Mouse (Mus musculus) kidney, postnatal 0 days (tissue): ENCODE measurements at regions not wholly inside any gene's neighbourhood (a gene's known extent, or its start where the extent isn't known, plus 50 kb on each side); places are given as distances from the start of the nearest gene placed in this dataset.

ENCODE experiments used
- ATAC-seq: fragments of 200-750 bp; cut with Nextera tagmentation; replicated peaks from 2 replicates; pipeline ENCODE4 v1.8.0; 2017; ENCODE audit warnings: low read depth, moderate number of reproducible peaks, moderate TSS enrichment, moderate library complexity; ENCODE audit not compliant: low FRiP score
- DNase-seq: peaks from one replicate; pipeline ENCODE4 v3.0.0-alpha.2; 2016; ENCODE audit warnings: low spot score
- H3K27ac ChIP-seq: fragments of 300-500 bp; sonication (generic); 2 replicates; pipeline ENCODE4 v1.5.1; 2014; ENCODE audit warnings: mild to moderate bottlenecking
- H3K27me3 ChIP-seq: fragments of 300-500 bp; sonication (generic); 2 replicates; pipeline ENCODE4 v1.6.1; 2014; ENCODE audit warnings: low read length, mixed read lengths; ENCODE audit not compliant: insufficient read depth
- H3K36me3 ChIP-seq: fragments of 300-500 bp; sonication (generic); 2 replicates; pipeline ENCODE4 v1.6.1; 2014; ENCODE audit warnings: low read length, mixed read lengths; ENCODE audit not compliant: insufficient read depth
- H3K4me1 ChIP-seq: fragments of 300-500 bp; sonication (generic); replicated peaks from 2 replicates; pipeline ENCODE4 v1.6.1; 2014; ENCODE audit warnings: antibody characterized with exemption, low read length, mixed read lengths; ENCODE audit not compliant: insufficient read depth
- H3K4me2 ChIP-seq: fragments of 300-500 bp; sonication (generic); 2 replicates; pipeline ENCODE4 v1.6.1; 2014; ENCODE audit warnings: mild to moderate bottlenecking, low read length, moderate library complexity, mixed read lengths
- H3K4me3 ChIP-seq: fragments of 300-500 bp; sonication (generic); replicated peaks from 2 replicates; pipeline ENCODE4 v1.5.1; 2014; ENCODE audit warnings: low read depth, low read length
- H3K9ac ChIP-seq: fragments of 300-500 bp; sonication (generic); 2 replicates; pipeline ENCODE4 v1.6.1; 2014; ENCODE audit warnings: low read depth, low read length
- H3K9me3 ChIP-seq: fragments of 300-500 bp; sonication (generic); replicated peaks from 2 replicates; pipeline ENCODE4 v1.6.1; 2016; ENCODE audit warnings: low read length, inconsistent platforms, mixed read lengths
- CTCF ChIP-seq: IDR thresholded peaks from 2 replicates; pipeline ENCODE4 v1.5.1; 2016; ENCODE audit warnings: antibody characterized with exemption, low read depth, mild to moderate bottlenecking, moderate library complexity
- WGBS: fragments of 180-500 bp; shearing (Covaris S2); extraction: QIAGEN DNeasy Blood & Tissue Kit; methylation state at CpG from one replicate; pipeline ENCODE4 v1.1.7; 2014; 5-methylcytosine and 5-hydroxymethylcytosine counted together

DNA sequence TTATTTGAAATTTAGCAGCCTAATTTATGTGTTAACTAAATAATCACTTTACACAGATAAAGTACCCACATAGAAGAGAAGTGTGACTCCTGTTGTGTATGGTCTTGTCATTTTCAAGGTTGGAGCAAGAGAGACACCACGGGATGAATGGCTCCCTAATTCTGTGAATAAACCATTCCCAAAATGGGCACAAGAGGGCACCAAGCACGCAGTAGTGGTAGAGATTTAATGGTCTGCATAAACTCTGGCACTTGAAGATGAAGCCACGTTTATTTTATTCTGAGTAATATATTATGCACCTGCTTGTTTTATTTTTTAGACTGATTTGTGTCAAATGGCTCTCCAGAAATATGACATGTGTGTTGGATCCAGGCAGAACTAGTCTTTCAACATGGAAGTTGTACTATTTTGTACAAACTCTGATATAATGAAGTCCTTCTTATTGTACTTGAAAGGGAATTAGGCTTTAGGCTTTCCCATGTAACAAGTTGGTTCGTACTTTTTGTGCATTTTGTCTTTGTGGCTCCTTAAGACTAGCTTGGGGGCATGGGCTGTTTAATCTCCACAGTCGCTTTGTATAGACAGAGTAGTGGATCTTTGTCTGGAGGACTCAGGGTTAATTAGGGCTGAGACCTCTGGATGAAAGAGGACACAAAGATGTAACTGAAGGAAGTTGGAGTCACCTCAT is 480.8 kb downstream of the Plcl1 start:
- Histone ChIP-seq H3K27ac (no peak overlapping the region), H3K4me1 (no peaks in the 10 kb centered on the region), H3K27me3 (no peaks in the 10 kb centered on the region), H3K4me3 (no peak overlapping the region), H3K4me2 (no peak overlapping the region), H3K36me3 (no peaks in the 10 kb centered on the region), H3K9ac (no peak overlapping the region), H3K9me3 (no peaks in the 10 kb centered on the region)
- WGBS: 27% methylated on average over 5 of the region's 5 CpGs
- ATAC-seq: no peak
- DNase-seq: peak; percentile 72
- peak; percentile 91 for TF ChIP-seq CTCF

DNA sequence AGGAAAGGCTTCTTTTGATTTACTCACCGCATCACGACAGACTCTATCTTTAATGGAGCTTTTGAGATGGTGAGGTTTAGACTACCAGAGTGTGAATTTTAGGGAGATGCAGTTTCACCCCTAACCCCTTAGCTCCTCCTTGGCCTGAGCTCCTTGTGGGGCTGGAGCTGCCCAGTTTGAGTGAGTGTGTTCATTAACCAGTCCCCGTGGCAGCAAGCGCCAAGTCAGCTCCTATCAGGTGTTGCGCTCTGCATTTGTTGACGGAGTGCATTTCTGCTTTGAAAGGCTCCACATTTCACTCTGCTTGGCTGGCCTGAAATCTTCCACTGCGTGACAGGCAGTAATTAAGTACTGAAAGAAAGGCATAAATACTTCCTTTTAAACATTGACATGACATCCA is 481.7 kb downstream of the Plcl1 start:
- ATAC-seq (no peak), DNase-seq (peak; percentile 18)
- WGBS: 31% methylated on average over 7 of the region's 7 CpGs
- no peaks in the 10 kb centered on the region for H3K4me1 ChIP-seq
- H3K27me3 ChIP-seq: no peaks in the 10 kb centered on the region
- H3K4me2 ChIP-seq: no peak overlapping the region
- H3K9ac ChIP-seq: no peak overlapping the region
- TF ChIP-seq CTCF: no peak
- H3K27ac ChIP-seq: no peak overlapping the region
- no peaks in the 10 kb centered on the region for H3K36me3 ChIP-seq
- no peak overlapping the region for H3K4me3 ChIP-seq
- no peaks in the 10 kb centered on the region for H3K9me3 ChIP-seq

DNA sequence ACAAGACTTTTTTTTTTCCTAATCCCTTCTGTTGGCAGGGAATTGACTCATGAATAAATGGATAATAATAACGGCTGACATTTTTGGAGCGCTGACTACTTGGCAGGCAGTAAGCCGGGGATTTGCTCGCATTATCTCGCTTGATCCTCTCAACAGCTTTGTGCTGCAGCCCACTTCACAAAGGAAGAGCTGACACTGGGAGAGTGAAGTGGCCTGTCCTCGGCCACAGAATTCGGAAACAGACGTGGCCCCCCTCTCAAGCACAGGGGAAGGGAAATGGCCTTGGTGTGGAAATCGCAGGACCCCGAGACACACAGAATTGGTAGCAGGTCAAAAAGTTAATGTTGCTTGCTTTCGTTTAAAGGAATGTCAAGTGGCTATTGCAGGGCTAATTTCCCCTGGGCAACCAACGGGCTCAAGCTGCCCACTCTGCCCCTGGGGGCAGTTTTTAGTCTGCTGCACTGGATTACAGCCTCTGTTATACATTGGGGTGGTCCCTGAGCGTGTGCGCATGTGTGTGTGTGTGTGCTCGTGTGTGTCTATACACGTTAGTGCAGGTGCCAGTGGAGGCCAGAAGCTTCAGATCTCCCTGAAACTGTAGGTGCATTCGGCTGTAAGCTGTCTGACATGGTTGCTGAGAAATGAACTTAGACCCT is 483.1 kb downstream of the Plcl1 start:
- Histone ChIP-seq H3K4me2 (no peak overlapping the region), H3K36me3 (no peaks in the 10 kb centered on the region), H3K27ac (no peak overlapping the region), H3K27me3 (no peaks in the 10 kb centered on the region), H3K4me1 (no peaks in the 10 kb centered on the region), H3K4me3 (no peak overlapping the region), H3K9me3 (no peaks in the 10 kb centered on the region), H3K9ac (no peak overlapping the region)
- ATAC-seq: no peak
- TF ChIP-seq CTCF: no peak
- 63% methylated on average over 17 of the region's 17 CpGs for WGBS
- no peak for DNase-seq

DNA sequence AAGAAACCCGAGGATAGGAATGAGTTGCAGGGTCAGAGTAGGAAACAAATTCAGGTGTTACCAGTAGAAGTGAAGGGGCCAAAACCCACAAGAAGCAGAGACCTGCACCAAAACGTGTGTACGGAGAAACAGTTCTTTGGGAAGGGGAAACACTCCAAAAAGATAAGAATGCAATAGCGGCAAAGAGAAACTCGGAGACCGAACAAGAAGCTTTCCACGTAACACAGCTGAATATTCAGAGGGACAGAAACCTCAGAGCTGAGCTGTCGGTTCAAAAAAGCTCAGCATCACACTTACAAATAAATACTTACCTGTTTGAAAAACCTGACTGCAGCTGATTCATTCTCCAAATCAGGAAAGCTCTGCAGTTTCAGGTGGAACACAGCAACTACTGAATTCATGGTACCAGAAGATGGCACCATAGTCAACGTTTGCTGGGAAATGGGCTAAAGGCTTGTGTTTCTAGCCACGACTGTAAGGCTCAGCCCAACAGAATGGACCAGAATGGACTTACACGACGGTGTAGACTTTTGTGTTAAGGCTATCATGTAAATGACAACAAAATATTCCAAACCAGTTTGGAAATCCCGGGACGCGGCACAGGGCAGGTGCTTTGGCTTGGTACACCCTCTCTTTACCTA is 484.9 kb downstream of the Plcl1 start:
- H3K27ac ChIP-seq: no peak overlapping the region
- H3K4me1 ChIP-seq: no peaks in the 10 kb centered on the region
- DNase-seq (peak; percentile 69), ATAC-seq (no peak)
- WGBS: 57% methylated on average over 15 of the region's 15 CpGs
- H3K9ac ChIP-seq: no peak overlapping the region
- TF ChIP-seq CTCF: peak; percentile 73
- H3K9me3 ChIP-seq: no peaks in the 10 kb centered on the region
- H3K27me3 ChIP-seq: no peaks in the 10 kb centered on the region
- no peak overlapping the region for H3K4me3 ChIP-seq
- no peak overlapping the region for H3K4me2 ChIP-seq
- no peaks in the 10 kb centered on the region for H3K36me3 ChIP-seq

DNA sequence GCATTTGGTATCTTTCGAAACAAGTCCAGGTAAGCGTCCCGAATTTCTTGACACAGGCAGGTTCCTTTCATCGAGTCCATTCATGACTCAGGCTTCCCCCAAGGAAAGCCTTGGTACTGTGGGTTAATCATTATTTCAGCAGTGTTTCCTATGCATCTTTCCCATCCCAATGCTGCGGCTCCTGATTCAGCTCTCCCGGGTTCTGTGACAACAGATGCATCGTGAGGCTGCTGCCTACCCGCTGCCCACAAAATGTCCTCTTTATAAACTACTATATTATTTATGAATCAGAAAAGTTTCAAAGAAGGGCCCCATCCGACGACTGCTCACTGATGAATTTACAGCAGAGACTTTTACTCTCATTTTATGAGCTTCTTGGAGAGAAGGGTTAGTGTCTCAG is 486.2 kb downstream of the Plcl1 start:
- H3K27ac ChIP-seq: no peak overlapping the region
- no peak overlapping the region for H3K4me2 ChIP-seq
- no peak overlapping the region for H3K9ac ChIP-seq
- no peaks in the 10 kb centered on the region for H3K4me1 ChIP-seq
- DNase-seq (no peak), ATAC-seq (no peak)
- H3K9me3 ChIP-seq: no peaks in the 10 kb centered on the region
- no peaks in the 10 kb centered on the region for H3K27me3 ChIP-seq
- H3K36me3 ChIP-seq: no peaks in the 10 kb centered on the region
- H3K4me3 ChIP-seq: no peak overlapping the region
- TF ChIP-seq CTCF: no peak
- whole genome bisulfite sequencing: 58% methylated on average over 10 of the region's 10 CpGs

DNA sequence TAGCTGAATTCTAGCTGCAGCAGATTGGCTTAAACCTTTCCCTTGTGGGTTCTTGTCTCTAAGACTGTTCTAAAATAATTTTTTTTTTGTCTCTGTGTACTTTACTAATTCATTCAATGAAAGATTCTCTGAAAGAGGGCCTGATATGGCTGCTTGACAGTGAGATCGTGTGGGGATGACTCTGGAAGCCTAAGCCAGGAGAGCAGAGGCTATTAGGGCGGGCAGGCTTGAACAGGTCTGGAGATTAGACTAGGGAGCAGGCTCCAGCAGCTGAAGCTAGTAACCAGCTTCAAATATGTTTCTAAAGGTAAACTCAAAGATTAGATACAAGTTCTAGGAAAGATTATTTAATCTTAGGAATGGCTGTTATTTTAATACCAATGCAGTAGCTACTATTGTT is 491.9 kb downstream of the Plcl1 start:
- Histone ChIP-seq H3K4me1 (no peaks in the 10 kb centered on the region), H3K27ac (no peak overlapping the region), H3K4me2 (no peak overlapping the region), H3K27me3 (no peaks in the 10 kb centered on the region), H3K9ac (no peak overlapping the region), H3K9me3 (no peaks in the 10 kb centered on the region), H3K36me3 (no peaks in the 10 kb centered on the region), H3K4me3 (no peak overlapping the region)
- 75% methylated on average over 2 of the region's 2 CpGs for WGBS
- no peak for ATAC-seq
- TF ChIP-seq CTCF: no peak
- DNase-seq: no peak
